Mouse (Mus musculus) stomach, postnatal 0 days (tissue): ENCODE results near the gene Ccdc102a.

Source experiments
- CTCF ChIP-seq: IDR thresholded peaks from 2 replicates; pipeline ENCODE4 v1.5.1; 2016; ENCODE audit warnings: antibody characterized with exemption, low read depth, mild to moderate bottlenecking, moderate library complexity
- EP300 ChIP-seq: optimal IDR thresholded peaks from 2 replicates; pipeline ENCODE3; 2016; ENCODE audit warnings: antibody characterized with exemption

DNA sequence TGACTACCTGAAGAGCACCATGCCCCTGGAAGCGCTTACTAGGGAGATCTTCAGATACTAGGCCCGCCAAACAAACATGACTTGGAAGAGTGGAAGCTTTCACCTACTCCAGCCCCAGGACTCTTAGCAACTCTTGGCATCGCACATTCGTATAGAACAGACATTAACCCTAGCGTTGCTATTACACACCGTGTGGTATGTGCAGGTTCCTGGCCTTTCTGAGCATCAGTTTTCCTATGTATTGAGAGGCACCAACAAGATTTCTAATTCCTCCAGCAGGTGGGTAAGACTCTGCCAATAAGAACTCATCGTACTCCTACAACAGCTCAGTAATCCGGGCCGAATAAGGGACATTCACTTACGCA, 956 bp downstream of the Ccdc102a start:
- TF ChIP-seq CTCF = no peak
- TF ChIP-seq EP300 = no peak
